Mouse (Mus musculus): Measurements from ENCODE around the gene Adam29.

Adam29 gene

DNA sequence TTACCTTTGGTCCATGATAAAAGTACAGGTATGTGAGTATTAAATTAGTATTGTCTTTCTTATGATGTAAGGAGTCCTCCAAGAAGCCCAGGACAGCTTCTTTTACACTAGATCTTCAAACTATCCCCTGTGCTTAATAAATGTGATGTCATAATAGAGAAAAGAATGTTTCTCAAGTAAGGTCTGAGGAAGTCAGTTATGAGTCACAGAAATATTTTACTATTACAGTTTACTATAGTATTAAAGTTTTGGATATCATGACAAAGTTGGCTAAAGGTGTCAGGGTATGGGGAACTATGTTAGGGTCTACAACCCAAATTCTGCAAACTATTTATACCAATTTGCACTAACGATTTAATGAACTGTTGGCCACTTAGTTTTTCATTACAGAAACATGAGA lies at the start of gene Adam29:
Gene Adam29 (minus strand): TSS at position 101 of the 400 bp plus-strand sequence.
- DNase-seq (ENCODE audit: low spot score in 2 of 2): no peak

- DNase-seq (ENCODE audit: low spot score in 2 of 2): no peak
Observed at GRCm38 (mm10) chr8:55940526-55940880, 33.8 kb upstream of the Adam29 start.

- DNase-seq (ENCODE audit: low spot score in 2 of 2): no peak
Observed at GRCm38 (mm10) chr8:55939870-55940525, 33.2 kb upstream of the Adam29 start, which contains the start of gene Glra3. Glra3 (plus strand) TSS chr8:55940460.
